Mouse (Mus musculus): Measurements from ENCODE around the gene Fgr. TPM values are rescaled to one million over a fixed set of nuclear protein-coding genes. Genes with fewer than 3 reads are reported as not detected.
"Not testable (repeated sequence)": the region's sequence is repeated elsewhere in the genome, so short reads cannot be mapped to it uniquely, and the experiment has no call there.

The Fgr gene
- 0.44 and 0.58 TPM in 2 replicates for polyA plus RNA-seq (2015; fragmentation: Nextera tagmentation; extraction: Ambion mirVana)

DNA sequence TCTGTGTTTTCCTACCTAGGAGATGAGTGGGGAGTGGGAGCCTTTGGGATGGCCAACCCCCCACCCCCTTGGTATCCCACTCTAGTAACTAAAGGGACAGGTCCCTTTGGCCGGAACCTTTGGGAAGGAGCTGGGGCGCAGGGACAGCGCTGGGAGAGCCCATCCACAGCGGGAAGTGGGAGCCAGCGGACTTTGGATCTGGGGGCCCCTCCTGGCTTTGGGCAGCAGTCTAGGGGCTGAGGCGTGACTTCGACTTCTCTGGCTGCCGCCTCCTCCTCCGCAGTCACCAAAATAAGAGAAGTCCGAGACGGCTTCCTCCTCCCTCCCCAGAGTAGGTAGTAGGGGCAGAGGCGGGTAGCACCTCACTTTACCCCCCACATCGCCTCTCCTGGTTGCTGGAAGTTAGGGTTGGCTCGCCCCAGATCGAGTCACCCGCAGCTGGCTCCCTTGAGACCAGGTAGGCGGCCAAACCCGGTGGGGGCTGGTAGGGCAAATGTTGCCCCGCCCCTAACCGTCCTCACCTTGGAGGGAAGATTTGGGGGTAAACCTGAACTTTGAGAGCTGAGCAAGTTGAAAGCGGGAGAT lies at the start of gene Fgr:
Gene Fgr (plus strand): TSS at position 282 of the 585 bp plus-strand sequence.
- Histone ChIP-seq H3K27me3 (ENCODE audit: insufficient read depth, low read length) (peaks cover 24% of the 10 kb centered on the region), H3K4me3 (ENCODE audit: low read length) (peak within 1 kb of the TSS; percentile 32), H3K9ac (replicated peaks; ENCODE audit: low read length) (peak within 1 kb of the TSS; percentile 15; the same call in 1 of the 2 replicates), H3K4me2 (replicated peaks; ENCODE audit: low read depth, low read length) (peak within 1 kb of the TSS; percentile 44), H3K27ac (ENCODE audit: low read length) (0 out of 2 replicates have a peak within 1 kb of the TSS, but pooled peaks have one; percentile 3), H3K9me3 (ENCODE audit: low read length) (no peaks in the 10 kb centered on the region), H3K36me3 (ENCODE audit: insufficient read depth, low read length) (no peaks in the 10 kb centered on the region), H3K4me1 (ENCODE audit: insufficient read depth, low read length) (peaks cover 40% of the 10 kb centered on the region)
- 5% methylated on average over 21 of the region's 21 CpGs for WGBS
- ATAC-seq (ENCODE audit: low FRiP score, low TSS enrichment) = no peak

DNA sequence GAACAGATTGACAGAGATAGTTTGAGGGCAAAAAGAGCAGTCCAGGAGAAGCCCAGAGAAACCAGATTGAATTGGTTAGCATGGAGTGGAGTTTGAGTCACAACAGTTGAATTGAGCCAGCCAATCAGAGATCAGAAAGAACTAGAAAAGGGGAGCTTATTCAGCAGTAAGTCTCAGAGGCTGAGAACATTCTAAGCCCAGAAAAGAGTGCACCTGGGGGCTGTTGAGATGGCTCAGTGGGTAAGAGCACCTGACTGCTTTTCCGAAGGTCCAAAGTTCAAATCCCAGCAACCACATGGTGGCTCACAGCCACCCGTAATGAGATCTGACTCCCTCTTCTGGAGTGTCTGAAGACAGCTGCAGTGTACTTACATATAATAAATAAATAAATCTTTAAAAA lies 47.4 kb upstream of the Fgr start:
- H3K27me3 ChIP-seq (ENCODE audit: insufficient read depth, low read length); H3K27ac ChIP-seq (ENCODE audit: low read length); H3K9ac ChIP-seq (replicated peaks; ENCODE audit: low read length); H3K4me2 ChIP-seq (replicated peaks; ENCODE audit: low read depth, low read length); ATAC-seq (ENCODE audit: low FRiP score, low TSS enrichment); H3K36me3 ChIP-seq (ENCODE audit: insufficient read depth, low read length); H3K4me1 ChIP-seq (ENCODE audit: insufficient read depth, low read length); H3K4me3 ChIP-seq (ENCODE audit: low read length); H3K9me3 ChIP-seq (ENCODE audit: low read length): not testable (repeated sequence)
- WGBS = 72% methylated on average over 2 of the region's 2 CpGs

DNA sequence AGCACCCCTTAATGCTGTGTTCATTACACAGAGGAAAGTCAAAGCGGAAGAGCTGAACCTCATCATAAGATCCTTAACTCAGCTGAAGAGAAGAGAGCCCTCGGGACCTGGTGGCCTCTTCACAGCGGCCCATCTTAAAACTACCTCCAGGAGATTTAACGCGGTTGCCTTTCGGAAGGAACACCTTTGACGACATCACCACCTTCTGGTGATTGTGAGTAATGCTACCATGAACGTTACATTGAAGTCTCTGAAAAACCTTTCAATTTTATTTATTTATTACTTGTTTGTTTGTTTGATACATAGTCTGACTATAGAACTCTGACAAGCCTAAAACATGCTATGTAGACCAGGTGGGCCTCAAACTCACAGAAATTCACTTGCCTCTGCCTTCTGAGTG lies 43.1 kb upstream of the Fgr start:
- Histone ChIP-seq H3K9me3 (ENCODE audit: low read length) (no peaks in the 10 kb centered on the region), H3K27me3 (ENCODE audit: insufficient read depth, low read length) (no peaks in the 10 kb centered on the region), H3K27ac (ENCODE audit: low read length) (no peak overlapping the region), H3K9ac (replicated peaks; ENCODE audit: low read length) (no peak overlapping the region), H3K36me3 (ENCODE audit: insufficient read depth, low read length) (no peaks in the 10 kb centered on the region), H3K4me1 (ENCODE audit: insufficient read depth, low read length) (peaks cover 6% of the 10 kb centered on the region; the same call in 1 of the 2 replicates), H3K4me3 (ENCODE audit: low read length) (no peak overlapping the region), H3K4me2 (replicated peaks; ENCODE audit: low read depth, low read length) (no peak overlapping the region)
- ATAC-seq (ENCODE audit: low FRiP score, low TSS enrichment) = no peak
- 13% methylated on average over 8 of the region's 8 CpGs for WGBS

DNA sequence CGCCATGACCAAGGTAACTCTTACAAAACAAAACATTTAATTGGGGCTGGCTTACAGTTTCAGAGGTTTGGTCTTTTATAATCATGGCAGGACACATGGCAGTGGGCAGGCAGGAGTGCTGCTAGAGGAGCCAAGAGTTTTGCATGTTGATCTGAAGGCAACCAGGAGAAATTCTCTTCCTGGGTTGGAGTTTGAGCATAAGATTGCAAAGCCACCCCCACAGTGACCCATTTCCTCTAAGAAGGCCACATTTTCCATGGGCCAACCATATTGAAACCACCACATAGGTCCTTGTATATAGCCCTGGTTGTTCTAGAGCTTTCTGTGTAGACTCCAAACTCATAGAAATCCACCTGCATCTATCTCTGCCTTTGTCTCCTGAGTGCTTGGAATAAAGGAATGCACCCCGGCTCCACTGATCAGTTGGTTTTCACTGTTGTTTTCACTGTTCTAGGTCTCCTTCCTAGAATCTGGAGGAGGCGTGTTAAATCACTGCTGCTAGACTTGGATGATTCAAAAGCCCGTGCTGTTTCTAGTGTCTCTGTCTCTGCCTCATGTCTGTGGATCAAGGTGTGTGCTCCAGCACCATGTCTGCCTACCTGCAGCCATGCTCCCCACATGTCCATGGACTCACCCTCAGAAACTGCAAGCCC lies 41.0 kb upstream of the Fgr start:
- Histone ChIP-seq H3K9ac (replicated peaks; ENCODE audit: low read length) (no peak overlapping the region), H3K27ac (ENCODE audit: low read length) (no peak overlapping the region), H3K4me3 (ENCODE audit: low read length) (no peak overlapping the region), H3K27me3 (ENCODE audit: insufficient read depth, low read length) (no peaks in the 10 kb centered on the region), H3K9me3 (ENCODE audit: low read length) (no peaks in the 10 kb centered on the region), H3K4me1 (ENCODE audit: insufficient read depth, low read length) (peaks cover 6% of the 10 kb centered on the region; the same call in 1 of the 2 replicates), H3K4me2 (replicated peaks; ENCODE audit: low read depth, low read length) (no peak overlapping the region), H3K36me3 (ENCODE audit: insufficient read depth, low read length) (no peaks in the 10 kb centered on the region)
- ATAC-seq (ENCODE audit: low FRiP score, low TSS enrichment) = no peak
- WGBS = 78% methylated on average over 4 of the region's 4 CpGs

DNA sequence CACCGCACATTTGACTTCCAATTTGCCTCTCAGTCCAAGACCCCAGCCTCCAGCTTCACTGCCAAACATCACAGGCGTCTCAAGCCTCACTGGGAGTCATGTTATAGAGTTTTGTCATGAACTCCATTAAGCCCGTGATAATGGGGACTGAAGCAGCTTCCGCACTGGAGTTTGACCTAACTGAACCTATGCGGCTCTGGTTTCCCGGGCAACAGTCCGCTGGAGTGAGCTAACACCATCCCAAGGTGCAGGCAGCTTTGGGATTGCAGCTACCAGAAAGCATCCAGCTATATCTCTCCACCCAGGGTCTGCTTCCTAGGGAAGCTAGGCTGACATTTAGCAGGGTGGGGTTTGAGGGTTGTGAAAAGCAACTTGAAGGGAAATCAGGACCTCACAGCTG lies 39.3 kb upstream of the Fgr start:
- 20% methylated on average over 7 of the region's 7 CpGs for WGBS

DNA sequence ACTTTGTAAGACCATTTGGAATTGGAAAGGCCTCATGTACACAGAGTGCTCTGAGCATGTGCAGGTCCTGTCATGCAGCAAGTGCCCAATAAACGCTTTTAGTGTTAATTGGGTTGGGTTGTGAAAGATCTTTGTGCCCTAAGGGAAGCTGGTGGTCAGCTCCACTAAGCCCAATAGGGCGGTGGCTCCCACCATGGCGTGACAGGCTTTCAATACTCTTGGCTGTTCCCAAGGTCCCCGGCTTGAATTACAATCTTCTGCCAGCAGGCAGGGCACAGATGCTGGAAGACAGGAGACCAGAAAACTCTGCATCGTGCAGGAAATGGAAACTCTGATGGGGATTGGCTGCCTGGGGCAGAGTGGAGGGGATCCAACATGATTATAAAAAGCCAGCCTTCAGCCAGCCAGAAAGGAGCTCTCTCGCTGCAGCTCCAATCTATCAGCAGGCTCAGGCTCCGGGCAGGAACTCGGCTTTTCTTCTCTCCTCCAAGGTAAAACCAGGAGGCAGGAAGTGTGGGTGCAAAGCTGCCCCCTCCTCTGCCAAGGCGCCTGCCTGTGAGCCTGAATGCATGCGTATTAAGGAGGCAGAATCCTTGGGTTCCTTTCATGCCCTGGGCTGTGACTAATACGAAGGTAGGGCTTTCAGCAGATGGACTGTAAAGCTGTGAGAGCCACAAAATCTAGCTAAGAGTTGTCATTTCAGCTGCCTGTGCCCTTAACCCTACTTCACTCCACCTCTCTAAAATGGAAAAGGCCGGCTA lies 35.5 kb upstream of the Fgr start:
- Histone ChIP-seq H3K4me3 (ENCODE audit: low read length) (no peak overlapping the region), H3K27ac (ENCODE audit: low read length) (peak overlapping the region; percentile 62), H3K9ac (replicated peaks; ENCODE audit: low read length) (peak overlapping the region; percentile 45; the same call in 1 of the 2 replicates), H3K36me3 (ENCODE audit: insufficient read depth, low read length) (no peaks in the 10 kb centered on the region), H3K4me1 (ENCODE audit: insufficient read depth, low read length) (peaks cover 13% of the 10 kb centered on the region; the same call in 1 of the 2 replicates), H3K4me2 (replicated peaks; ENCODE audit: low read depth, low read length) (peak overlapping the region; percentile 30; the same call in 1 of the 2 replicates), H3K9me3 (ENCODE audit: low read length) (no peaks in the 10 kb centered on the region), H3K27me3 (ENCODE audit: insufficient read depth, low read length) (0 out of 2 replicates have a peak, but pooled peaks cover 3% of the 10 kb centered on the region)
- 35% methylated on average over 12 of the region's 12 CpGs for WGBS
- ATAC-seq (ENCODE audit: low FRiP score, low TSS enrichment) = peak; percentile 36; the same call in 1 of the 2 replicates

More for the DNA sequence above, 39.3 kb upstream of the Fgr start:
- no peaks in the 10 kb centered on the region for H3K36me3 ChIP-seq (ENCODE audit: insufficient read depth, low read length)
- H3K9me3 ChIP-seq (ENCODE audit: low read length) = no peaks in the 10 kb centered on the region
- H3K27me3 ChIP-seq (ENCODE audit: insufficient read depth, low read length) = no peaks in the 10 kb centered on the region
- no peak overlapping the region for H3K9ac ChIP-seq (replicated peaks; ENCODE audit: low read length)
- ATAC-seq (ENCODE audit: low FRiP score, low TSS enrichment) = no peak
- H3K4me3 ChIP-seq (ENCODE audit: low read length) = no peak overlapping the region
- peaks cover 13% of the 10 kb centered on the region; the same call in 1 of the 2 replicates for H3K4me1 ChIP-seq (ENCODE audit: insufficient read depth, low read length)
- no peak overlapping the region for H3K27ac ChIP-seq (ENCODE audit: low read length)
- no peak overlapping the region for H3K4me2 ChIP-seq (replicated peaks; ENCODE audit: low read depth, low read length)

DNA sequence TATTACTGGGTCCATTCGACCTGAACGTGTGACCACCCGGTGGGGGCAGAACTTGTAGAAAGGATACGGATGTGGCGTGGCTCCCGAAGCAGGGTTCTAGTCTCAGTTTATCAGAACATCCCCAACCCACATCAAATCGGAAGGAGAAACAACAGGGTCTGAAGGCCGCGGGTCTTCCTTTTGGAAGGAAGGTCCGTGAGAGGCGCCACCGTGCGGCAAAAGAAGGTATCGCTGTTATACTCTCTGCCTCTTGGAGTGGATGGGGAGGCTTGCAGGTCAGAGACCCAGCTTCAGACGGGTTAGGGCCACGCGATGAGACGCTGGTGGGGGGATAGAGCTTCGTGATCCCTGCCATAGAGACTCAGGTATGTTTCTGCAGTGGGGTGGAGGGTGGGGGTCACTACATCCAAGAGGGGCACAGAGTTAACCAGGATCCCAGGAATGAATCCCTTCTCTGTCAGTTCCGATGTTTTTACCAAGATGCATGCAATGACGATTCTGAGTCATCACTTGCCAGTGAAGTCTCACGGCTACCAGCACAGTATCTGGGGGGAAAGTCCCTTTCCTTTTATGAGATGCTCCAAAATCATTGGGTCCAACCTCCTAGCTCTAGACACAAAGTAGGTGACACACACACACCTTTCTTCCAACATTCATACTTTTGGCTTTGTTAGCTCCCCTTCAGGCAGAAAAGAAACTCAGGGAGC lies 34.3 kb upstream of the Fgr start:
- H3K4me1 ChIP-seq (ENCODE audit: insufficient read depth, low read length) = peaks cover 10% of the 10 kb centered on the region; the same call in 1 of the 2 replicates
- 0 out of 2 replicates have a peak, but pooled peaks have one; percentile 25 for ATAC-seq (ENCODE audit: low FRiP score, low TSS enrichment)
- H3K4me2 ChIP-seq (replicated peaks; ENCODE audit: low read depth, low read length) = peak overlapping the region; percentile 22; the same call in 1 of the 2 replicates
- WGBS = 27% methylated on average over 22 of the region's 22 CpGs
- H3K4me3 ChIP-seq (ENCODE audit: low read length) = no peak overlapping the region
- H3K27ac ChIP-seq (ENCODE audit: low read length) = no peak overlapping the region
- H3K27me3 ChIP-seq (ENCODE audit: insufficient read depth, low read length) = 0 out of 2 replicates have a peak, but pooled peaks cover 3% of the 10 kb centered on the region
- no peaks in the 10 kb centered on the region for H3K36me3 ChIP-seq (ENCODE audit: insufficient read depth, low read length)
- no peaks in the 10 kb centered on the region for H3K9me3 ChIP-seq (ENCODE audit: low read length)
- H3K9ac ChIP-seq (replicated peaks; ENCODE audit: low read length) = no peak overlapping the region

DNA sequence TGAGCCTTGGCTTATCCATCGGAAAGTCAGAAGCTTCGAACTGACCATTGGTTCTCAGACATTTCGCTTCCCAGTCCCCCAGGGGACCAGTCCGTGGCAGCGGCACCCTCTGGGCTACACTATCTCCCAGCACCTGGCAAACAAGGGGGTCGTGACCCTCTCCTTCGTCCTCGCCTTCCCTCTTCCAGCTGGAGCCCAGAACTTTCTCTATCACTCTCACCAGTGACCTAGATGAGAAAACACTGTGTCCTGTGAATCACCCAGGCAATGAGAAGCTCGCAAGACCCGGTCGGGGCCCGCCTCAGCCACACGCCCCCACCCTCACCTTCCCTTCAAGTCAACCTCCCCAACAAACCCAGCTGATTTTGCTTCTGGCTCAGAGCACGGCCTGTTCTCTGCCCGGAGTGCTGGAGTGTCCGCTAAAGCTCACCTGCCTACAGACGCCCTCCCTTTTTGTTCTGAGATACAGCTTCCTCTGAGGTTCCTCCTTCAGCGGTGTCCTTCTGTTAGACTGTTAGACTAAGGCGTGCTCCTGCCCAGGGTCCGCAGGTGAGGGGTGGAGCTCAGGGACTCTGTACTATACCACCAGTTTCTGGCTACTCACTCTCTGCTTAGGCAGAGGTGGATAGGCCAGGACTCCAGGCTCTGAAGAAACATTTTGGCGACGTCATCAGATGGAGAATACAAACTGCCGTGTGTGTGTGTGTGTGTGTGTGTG lies 32.7 kb upstream of the Fgr start:
- Histone ChIP-seq H3K9ac (replicated peaks; ENCODE audit: low read length) (no peak overlapping the region), H3K9me3 (ENCODE audit: low read length) (no peaks in the 10 kb centered on the region), H3K4me3 (ENCODE audit: low read length) (no peak overlapping the region), H3K36me3 (ENCODE audit: insufficient read depth, low read length) (no peaks in the 10 kb centered on the region), H3K4me1 (ENCODE audit: insufficient read depth, low read length) (peaks cover 13% of the 10 kb centered on the region), H3K27me3 (ENCODE audit: insufficient read depth, low read length) (0 out of 2 replicates have a peak, but pooled peaks cover 3% of the 10 kb centered on the region), H3K27ac (ENCODE audit: low read length) (no peak overlapping the region), H3K4me2 (replicated peaks; ENCODE audit: low read depth, low read length) (no peak overlapping the region)
- ATAC-seq (ENCODE audit: low FRiP score, low TSS enrichment) = no peak
- 55% methylated on average over 23 of the region's 23 CpGs for WGBS

DNA sequence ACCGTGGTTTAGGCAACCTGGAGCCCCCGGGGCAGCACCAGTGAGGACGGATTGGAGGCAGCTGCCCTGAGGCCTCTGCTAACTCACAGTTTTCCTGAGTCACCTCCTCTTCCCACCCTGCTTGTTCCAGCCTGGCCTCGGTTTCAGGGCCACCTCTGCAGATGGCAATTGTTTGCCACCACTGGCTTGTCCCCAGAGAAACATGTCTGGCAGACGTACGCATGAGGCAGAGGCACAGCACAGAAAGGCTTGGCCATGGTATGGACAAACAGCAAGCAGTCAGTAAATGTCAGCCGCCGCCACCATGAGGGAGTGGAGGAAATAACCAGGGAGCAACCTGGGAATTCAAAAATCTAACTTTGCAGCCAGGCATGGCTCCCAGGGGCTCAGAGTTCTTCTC lies 30.8 kb upstream of the Fgr start:
- H3K4me1 ChIP-seq (ENCODE audit: insufficient read depth, low read length) = peaks cover 20% of the 10 kb centered on the region
- no peak overlapping the region for H3K4me3 ChIP-seq (ENCODE audit: low read length)
- H3K27ac ChIP-seq (ENCODE audit: low read length) = no peak overlapping the region
- no peak overlapping the region for H3K4me2 ChIP-seq (replicated peaks; ENCODE audit: low read depth, low read length)
- H3K9me3 ChIP-seq (ENCODE audit: low read length) = no peaks in the 10 kb centered on the region
- 67% methylated on average over 8 of the region's 8 CpGs for WGBS
- no peak overlapping the region for H3K9ac ChIP-seq (replicated peaks; ENCODE audit: low read length)
- H3K27me3 ChIP-seq (ENCODE audit: insufficient read depth, low read length) = 0 out of 2 replicates have a peak, but pooled peaks cover 3% of the 10 kb centered on the region
- no peaks in the 10 kb centered on the region for H3K36me3 ChIP-seq (ENCODE audit: insufficient read depth, low read length)
- ATAC-seq (ENCODE audit: low FRiP score, low TSS enrichment) = no peak
